Mouse (Mus musculus): ENCODE measurements around the gene Slc7a5.

The Slc7a5 gene

DNA sequence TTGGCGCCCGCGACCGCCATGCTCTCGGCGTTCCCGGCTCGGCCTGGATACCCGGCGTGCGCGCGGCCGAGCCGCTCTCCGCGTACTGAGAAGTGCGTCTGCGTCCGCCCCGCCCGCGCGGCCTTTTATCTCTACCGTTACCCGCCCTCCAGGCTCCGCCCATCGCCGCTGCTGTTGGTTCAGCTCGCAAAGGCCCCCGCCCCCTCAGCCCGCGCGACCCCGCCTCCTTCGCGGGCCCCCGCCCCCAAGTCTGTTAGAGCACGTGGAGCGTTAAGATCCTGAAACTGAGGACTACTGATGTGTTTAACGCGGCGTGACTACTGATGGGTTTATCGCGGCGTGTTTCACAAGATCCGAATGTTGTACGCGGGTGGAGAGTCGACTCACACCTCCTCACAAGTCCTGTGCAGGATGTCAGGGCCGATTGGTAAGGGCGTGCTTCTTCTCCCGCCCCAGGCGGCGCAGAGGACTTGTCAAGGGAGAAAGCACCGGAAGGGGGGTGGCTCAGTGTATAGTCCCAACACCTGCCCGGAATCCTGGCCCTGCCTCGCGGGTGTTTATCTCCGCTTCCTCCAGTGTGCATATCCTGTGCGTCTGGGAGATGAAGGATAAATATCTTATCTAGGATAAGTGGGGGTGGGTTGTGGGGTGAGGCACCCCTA lies at the start of gene Slc7a5:
TSS of gene Slc7a5 (minus strand) at position 108 of the 662 bp plus-strand sequence.
- CTCF ChIA-PET, result interaction anchor here (0.5 to 3.6 kb wide), 4 partner anchors 47 to 204 kb away, joined by 3 to 26 read pairs (median 4); no protein-coding TSS in a partner anchor

DNA sequence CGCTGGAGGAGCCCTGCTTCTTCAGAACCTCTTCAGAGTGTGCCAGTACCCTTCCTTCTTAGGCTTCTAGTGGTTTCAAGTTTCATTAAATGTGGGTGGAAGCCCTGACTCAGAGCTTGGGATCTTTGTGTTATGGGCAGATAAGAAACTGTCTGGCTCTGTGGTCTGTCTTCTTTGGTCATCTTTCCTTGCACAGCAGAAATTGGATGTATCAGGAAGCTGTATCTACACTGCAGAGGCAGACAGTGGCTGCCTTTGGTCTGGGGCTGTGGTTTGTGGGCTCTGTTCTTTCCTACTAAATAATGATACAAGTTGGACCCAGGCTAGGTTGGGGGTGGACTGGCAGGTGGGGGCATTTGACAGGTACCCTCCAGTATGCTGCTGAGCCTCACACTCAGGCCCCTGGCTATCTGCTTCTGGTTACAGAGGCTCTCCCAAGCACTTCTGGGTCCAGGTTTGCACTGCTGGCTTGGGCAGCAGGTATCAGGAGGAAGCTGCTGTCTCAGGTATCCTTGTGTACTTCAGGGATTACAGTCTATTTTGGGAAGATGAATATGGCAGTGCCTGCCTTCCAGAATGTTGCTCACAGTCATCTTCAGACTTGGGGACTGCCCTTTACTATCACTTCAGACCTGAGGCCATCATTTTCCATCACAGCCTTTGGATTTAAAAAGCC lies 48.5 kb upstream of the Slc7a5 start:
- CTCF ChIA-PET, result no interaction called here

GRCm38 (mm10) chr8:121954981-121955555 lies 47.6 kb upstream of the Slc7a5 start:
- CTCF ChIA-PET, result no interaction called here

- CTCF ChIA-PET, result no interaction called here
Observed at GRCm38 (mm10) chr8:121953821-121954545, 46.5 kb upstream of the Slc7a5 start.

DNA sequence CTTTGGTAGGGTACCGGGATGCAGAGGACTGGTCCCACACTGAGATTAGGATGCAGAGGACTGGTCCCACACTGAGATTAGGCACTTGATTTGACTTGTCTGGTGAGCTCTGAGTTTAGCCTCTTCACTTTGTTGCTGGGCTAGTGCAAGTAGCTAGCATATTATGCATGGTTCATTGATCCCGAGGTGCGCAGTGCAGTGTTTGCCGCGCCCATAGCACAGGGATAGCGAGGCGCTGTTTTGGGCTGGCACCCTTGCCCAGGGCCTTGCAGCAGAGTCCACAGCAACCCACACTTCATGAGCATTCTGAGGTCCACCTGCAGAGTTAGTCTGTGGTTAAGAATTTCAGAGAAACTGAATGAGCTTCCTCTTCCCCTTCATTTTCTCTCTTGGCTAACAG lies 45.3 kb upstream of the Slc7a5 start:
- CTCF ChIA-PET, result no interaction called here

DNA sequence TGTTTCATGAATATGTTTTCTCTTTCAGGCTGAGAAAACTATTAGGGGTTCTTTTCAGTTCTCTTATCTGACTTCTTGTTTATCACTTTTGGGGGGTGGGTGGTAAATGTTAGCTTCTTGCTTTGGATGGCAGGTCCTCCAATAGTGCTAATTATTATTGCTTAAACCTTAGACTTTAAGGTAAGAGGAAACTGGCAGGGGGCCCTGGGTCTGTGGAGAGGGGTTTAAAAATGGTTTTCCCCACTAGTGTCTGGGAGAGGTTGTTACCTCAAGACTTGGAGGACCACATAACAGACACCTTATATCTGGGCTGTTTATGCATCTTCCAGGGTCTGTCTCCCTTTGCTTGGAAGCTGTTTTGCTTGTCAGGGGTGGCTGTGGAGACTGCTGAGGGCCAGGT lies 44.6 kb upstream of the Slc7a5 start:
- CTCF ChIA-PET, result no interaction called here

GRCm38 (mm10) chr8:121951656-121952009 lies 44.1 kb upstream of the Slc7a5 start:
- CTCF ChIA-PET, result no interaction called here

GRCm38 (mm10) chr8:121950749-121951655 lies 43.5 kb upstream of the Slc7a5 start:
- CTCF ChIA-PET, result no interaction called here

- CTCF ChIA-PET, result interaction anchor here (0.5 kb wide), 1 partner anchor 21 kb away, joined by 4 read pairs; no protein-coding TSS in a partner anchor
Observed at GRCm38 (mm10) chr8:121949941-121950748, 42.7 kb upstream of the Slc7a5 start.

DNA sequence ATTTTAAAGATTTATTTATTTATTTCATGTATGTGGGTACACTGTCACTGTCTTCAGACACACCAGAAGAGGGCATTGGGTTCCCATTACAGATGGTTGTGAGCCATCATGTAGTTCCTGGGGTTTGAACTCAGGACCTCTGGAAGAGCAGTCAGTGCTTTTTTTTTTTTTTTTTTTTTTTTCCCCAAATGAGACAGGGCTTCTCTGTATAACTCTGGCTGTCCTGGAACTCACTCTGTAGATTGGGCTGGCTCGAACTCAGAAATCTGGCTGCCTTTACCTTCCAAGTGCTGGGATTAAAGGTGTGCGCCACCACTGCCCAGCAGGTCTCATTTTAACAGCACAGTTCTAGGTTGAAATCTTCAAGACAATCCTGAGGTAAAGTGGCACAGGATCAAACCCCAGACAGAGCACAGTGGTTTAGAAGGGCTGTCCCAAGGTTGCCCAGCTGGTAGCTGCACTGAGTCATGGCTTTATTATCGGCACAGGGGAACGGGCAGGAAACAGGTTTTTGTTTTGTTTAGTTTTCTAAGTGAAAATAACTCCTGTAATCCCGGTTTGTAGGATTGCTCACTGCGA lies 41.8 kb upstream of the Slc7a5 start, which contains the start of gene Banp:
TSS of gene Banp (plus strand) at position 529 of the 579 bp plus-strand sequence.
- CTCF ChIA-PET, result no interaction called here

GRCm38 (mm10) chr8:121948321-121949145 lies 41.0 kb upstream of the Slc7a5 start:
- CTCF ChIA-PET, result no interaction called here

GRCm38 (mm10) chr8:121947753-121948141 lies 40.3 kb upstream of the Slc7a5 start:
- CTCF ChIA-PET, result no interaction called here

DNA sequence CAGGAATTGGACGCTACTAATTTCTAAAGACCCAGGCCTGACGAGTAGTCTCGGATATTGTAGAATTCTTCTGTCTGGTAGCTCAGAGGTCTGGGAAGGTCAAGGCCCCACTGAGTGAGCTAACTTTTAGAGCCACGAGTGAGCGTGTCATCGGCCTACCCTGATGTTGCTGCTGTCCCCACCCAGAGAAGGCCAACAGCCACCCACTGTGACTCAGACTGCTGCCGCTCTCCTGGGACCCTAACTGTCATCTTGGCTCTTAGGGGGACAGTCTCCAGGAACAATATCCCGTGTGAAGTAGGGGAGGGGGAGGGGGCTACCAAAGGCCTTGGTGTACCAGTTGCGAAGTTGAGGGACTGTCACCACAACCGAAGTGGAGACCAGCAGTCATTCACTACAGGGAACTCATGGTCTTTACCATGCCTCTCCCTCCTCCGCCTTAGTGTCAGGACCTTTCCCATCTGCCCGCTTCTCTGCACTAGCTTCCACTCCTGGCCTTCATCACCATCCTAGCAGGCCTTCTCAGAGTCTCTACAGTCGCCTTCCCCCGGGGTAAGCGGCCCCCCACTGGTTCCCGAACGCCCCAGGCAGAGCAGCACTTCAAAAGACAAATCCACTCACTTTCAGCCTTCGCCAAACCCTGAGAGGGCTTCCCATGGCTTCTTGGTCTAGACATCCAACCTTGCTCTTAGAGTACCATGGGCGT lies 39.7 kb upstream of the Slc7a5 start:
- CTCF ChIA-PET, result no interaction called here

GRCm38 (mm10) chr8:121946351-121946750 lies 38.9 kb upstream of the Slc7a5 start:
- CTCF ChIA-PET, result no interaction called here

GRCm38 (mm10) chr8:121944831-121945230 lies 37.3 kb upstream of the Slc7a5 start, which contains the start of gene Car5a:
Gene Car5a, minus strand, starts transcription at chr8:121944904.
- CTCF ChIA-PET, result no interaction called here

GRCm38 (mm10) chr8:121943716-121944115 lies 36.2 kb upstream of the Slc7a5 start:
- CTCF ChIA-PET, result interaction anchor here (0.7 kb wide), 1 partner anchor 22 kb away, joined by 3 read pairs; no protein-coding TSS in a partner anchor

GRCm38 (mm10) chr8:121943057-121943540 lies 35.6 kb upstream of the Slc7a5 start:
- CTCF ChIA-PET, result interaction anchor here (0.7 kb wide), 1 partner anchor 23 kb away, joined by 3 read pairs; no protein-coding TSS in a partner anchor

GRCm38 (mm10) chr8:121938732-121939131 lies 31.2 kb upstream of the Slc7a5 start:
- CTCF ChIA-PET, result no interaction called here

Data from spleen, embryonic (tissue).